Comparison of ENCODE assay signal across 27 mouse cellular contexts in genomic region chr16:17151874-17152273, GRCm38 (mm10). TPM values are rescaled to one million over a fixed set of nuclear protein-coding genes. Genes with fewer than 3 reads are reported as not detected.
DNase-seq lines count a peak whose midpoint lies in the region; ATAC-seq and TF ChIP-seq lines count a peak whose summit lies in the region.
"Had no signal": no experiment of that assay in that cellular context is flagged by ENCODE, and none has a peak within 500 bp of the region (broad histone marks: within the 10 kb centered on the region; RNA-seq: fewer than 3 reads in every experiment).

No protein-coding gene starts in this region.

- H3K4me2 ChIP-seq in forebrain, embryonic 11.5 days (ENCODE audit: low read depth, low read length, severe bottlenecking), result no peak overlapping the region
- H3K4me2 ChIP-seq in forebrain, embryonic 13.5 days, result no peak overlapping the region
- no peak overlapping the region for H3K4me2 ChIP-seq in intestine, embryonic 15.5 days (replicated peaks)
- no peak overlapping the region for H3K4me2 ChIP-seq in intestine, embryonic 16.5 days (ENCODE audit: low read depth, low read length)
- H3K4me2 ChIP-seq: embryonic facial prominence, embryonic 13.5 days; heart, embryonic 12.5 days; heart, embryonic 15.5 days; hindbrain, embryonic 15.5 days had no signal

- ATAC-seq in forebrain, embryonic 11.5 days (replicated peaks; ENCODE audit: low FRiP score), result no peak
- no peak for ATAC-seq in forebrain, embryonic 13.5 days
- no peak for ATAC-seq in intestine, embryonic 15.5 days
- ATAC-seq in intestine, embryonic 16.5 days, result no peak
- ATAC-seq: forebrain, embryonic 14.5 days; forebrain, postnatal 0 days; Patski had no signal

- no peak for TF ChIP-seq EP300 in MEL (IDR thresholded peaks at IDR 0.05; ENCODE audit: low read depth in 1 of 2, low read length in 2 of 2)

- 92% methylated on average over 4 of the region's 4 CpGs for WGBS in forebrain, embryonic 11.5 days
- WGBS in forebrain, embryonic 13.5 days, result 95% methylated on average over 4 of the region's 4 CpGs
- WGBS in intestine, embryonic 15.5 days, result 95% methylated on average over 4 of the region's 4 CpGs
- WGBS in intestine, embryonic 16.5 days, result 98% methylated on average over 4 of the region's 4 CpGs
- over 99% methylated on average over 4 of the region's 4 CpGs for WGBS in small intestine, adult 2 months

- H3K27ac ChIP-seq in forebrain, embryonic 11.5 days (ENCODE audit: low read depth, low read length), result no peak overlapping the region
- H3K27ac ChIP-seq in forebrain, embryonic 13.5 days, result no peak overlapping the region
- H3K27ac ChIP-seq in intestine, embryonic 15.5 days, result 0 out of 2 replicates have a peak overlapping the region, but pooled peaks have one; percentile 78
- no peak overlapping the region for H3K27ac ChIP-seq in intestine, embryonic 16.5 days (ENCODE audit: low read length)
- H3K27ac ChIP-seq in MEL (ENCODE audit: control insufficient read depth, low read depth, low read length), result no peak overlapping the region
- H3K27ac ChIP-seq in small intestine, adult 2 months (ENCODE audit: insufficient read depth, low read depth, low read length), result peak overlapping the region; percentile 98
- H3K27ac ChIP-seq: embryonic facial prominence, embryonic 10.5 days; embryonic facial prominence, embryonic 13.5 days; gastrocnemius, adult 2 months; heart, embryonic 15.5 days; hindbrain, embryonic 15.5 days had no signal

- H3K9me3 ChIP-seq in forebrain, embryonic 11.5 days (ENCODE audit: control insufficient read depth, low read length), result no peaks in the 10 kb centered on the region
- H3K9me3 ChIP-seq in forebrain, embryonic 13.5 days (replicated peaks), result no peaks in the 10 kb centered on the region
- H3K9me3 ChIP-seq in intestine, embryonic 15.5 days, result no peaks in the 10 kb centered on the region
- no peaks in the 10 kb centered on the region for H3K9me3 ChIP-seq in intestine, embryonic 16.5 days (ENCODE audit: control insufficient read depth, low read length)
- no peaks in the 10 kb centered on the region for H3K9me3 ChIP-seq in MEL (replicated peaks; ENCODE audit: insufficient read depth, low read length)
- H3K9me3 ChIP-seq: embryonic facial prominence, embryonic 10.5 days; embryonic facial prominence, embryonic 13.5 days; heart, embryonic 12.5 days; heart, embryonic 15.5 days; hindbrain, embryonic 15.5 days had no signal

- no peak for TF ChIP-seq RAD21 in MEL (IDR thresholded peaks at IDR 0.05; ENCODE audit: low read depth, low read length)

- no peak; a peak in 1 of 4 replicates for TF ChIP-seq POLR2A in MEL (IDR thresholded peaks at IDR 0.05; ENCODE audit: control insufficient read depth in 1 of 2, insufficient read depth in 1 of 2, low read depth in 1 of 2, low read length in 2 of 2, poor library complexity in 1 of 2)
- TF ChIP-seq POLR2A in small intestine, adult 2 months (IDR thresholded peaks at IDR 0.05; ENCODE audit: low read depth, low read length), result no peak

- H3K36me3 ChIP-seq in forebrain, embryonic 11.5 days (ENCODE audit: control insufficient read depth, insufficient read depth, low read length), result 0 out of 2 replicates have a peak, but pooled peaks cover 2% of the 10 kb centered on the region
- peaks cover 43% of the 10 kb centered on the region for H3K36me3 ChIP-seq in forebrain, embryonic 13.5 days (ENCODE audit: poor library complexity, severe bottlenecking)
- peaks cover 6% of the 10 kb centered on the region; the same call in 1 of the 2 replicates for H3K36me3 ChIP-seq in intestine, embryonic 15.5 days
- H3K36me3 ChIP-seq in intestine, embryonic 16.5 days (ENCODE audit: control insufficient read depth, insufficient read depth, low read length), result no peaks in the 10 kb centered on the region
- H3K36me3 ChIP-seq in MEL (ENCODE audit: control insufficient read depth in 1 of 2, insufficient read depth in 2 of 2, low read length in 2 of 2), result peaks cover 5 to 7% of the 10 kb centered on the region in 2 experiments
- H3K36me3 ChIP-seq in small intestine, adult 2 months (ENCODE audit: control insufficient read depth, insufficient read depth, low read length), result peaks cover 20% of the 10 kb centered on the region

- H3K4me1 ChIP-seq in forebrain, embryonic 11.5 days (replicated peaks; ENCODE audit: control insufficient read depth, insufficient read depth, low read length), result peaks cover 5% of the 10 kb centered on the region; the same call in 1 of the 2 replicates
- H3K4me1 ChIP-seq in forebrain, embryonic 13.5 days, result peaks cover 16% of the 10 kb centered on the region
- H3K4me1 ChIP-seq in intestine, embryonic 15.5 days (replicated peaks), result peaks cover 15% of the 10 kb centered on the region
- H3K4me1 ChIP-seq in intestine, embryonic 16.5 days (ENCODE audit: control insufficient read depth, insufficient read depth, low read length), result peaks cover 10% of the 10 kb centered on the region
- H3K4me1 ChIP-seq in MEL (ENCODE audit: control insufficient read depth in 1 of 2, insufficient read depth in 2 of 2, low read length in 2 of 2), result peaks cover 2 to 5% of the 10 kb centered on the region in 2 experiments; a peak in 3 of 4 replicates
- peaks cover 27% of the 10 kb centered on the region for H3K4me1 ChIP-seq in small intestine, adult 2 months (ENCODE audit: control insufficient read depth, insufficient read depth, insufficient read length, low read length)

- H3K9ac ChIP-seq in forebrain, embryonic 11.5 days (ENCODE audit: low read length), result no peak overlapping the region
- no peak overlapping the region for H3K9ac ChIP-seq in forebrain, embryonic 13.5 days
- H3K9ac ChIP-seq in intestine, embryonic 15.5 days, result no peak overlapping the region
- no peak overlapping the region for H3K9ac ChIP-seq in intestine, embryonic 16.5 days (ENCODE audit: low read depth, low read length)
- H3K9ac ChIP-seq in MEL (ENCODE audit: control insufficient read depth, low read depth, low read length, poor library complexity, severe bottlenecking), result no peak overlapping the region
- H3K9ac ChIP-seq: embryonic facial prominence, embryonic 13.5 days; forebrain, postnatal 0 days; heart, embryonic 12.5 days; heart, embryonic 15.5 days; hindbrain, embryonic 15.5 days had no signal

- H3K79me2 ChIP-seq in MEL (ENCODE audit: control insufficient read depth, insufficient read depth, low read length, poor library complexity), result peaks cover 17% of the 10 kb centered on the region

- TF ChIP-seq CTCF in MEL (IDR thresholded peaks at IDR 0.05 in 2 of 3, conservative IDR thresholded peaks at IDR 0.05 in 1 of 3; ENCODE audit: control insufficient read depth in 1 of 3, insufficient read depth in 1 of 3, low read depth in 2 of 3, low read length in 3 of 3, poor library complexity in 1 of 3, severe bottlenecking in 1 of 3), result no peak
- TF ChIP-seq CTCF in small intestine, adult 2 months (IDR thresholded peaks at IDR 0.05; ENCODE audit: extremely low read depth, insufficient read length, insufficient replicate concordance, low read depth, low read length), result no peak

- H3K27me3 ChIP-seq in forebrain, embryonic 11.5 days (ENCODE audit: control insufficient read depth, insufficient read depth, low read length), result peaks cover 9% of the 10 kb centered on the region
- H3K27me3 ChIP-seq in forebrain, embryonic 13.5 days, result peaks cover 15% of the 10 kb centered on the region; the same call in 1 of the 2 replicates
- H3K27me3 ChIP-seq in intestine, embryonic 15.5 days (replicated peaks), result no peaks in the 10 kb centered on the region
- no peaks in the 10 kb centered on the region for H3K27me3 ChIP-seq in intestine, embryonic 16.5 days (replicated peaks; ENCODE audit: control insufficient read depth, insufficient read depth, low read length)
- no peaks in the 10 kb centered on the region for H3K27me3 ChIP-seq in MEL (ENCODE audit: control insufficient read depth in 1 of 2, insufficient read depth in 2 of 2, low read length in 2 of 2)
- no peaks in the 10 kb centered on the region for H3K27me3 ChIP-seq in small intestine, adult 2 months (ENCODE audit: control insufficient read depth, insufficient read depth, low read length)
- H3K27me3 ChIP-seq: heart, embryonic 12.5 days; hindbrain, embryonic 15.5 days; Patski had no signal

- peak; percentile 48 for DNase-seq in forebrain, embryonic 11.5 days (ENCODE audit: low spot score)
- no peak for DNase-seq in MEL (ENCODE audit: low read depth, low spot score)
- no peak for DNase-seq in thymus, postnatal 25 days
- DNase-seq: adrenal gland, postnatal 10 days; cerebellum, adult 11 months; cerebellum, adult 2 months; cerebellum, postnatal 10 days; cerebellum, postnatal 36 days; embryo, embryonic 11 days; forebrain, postnatal 0 days; gastrocnemius, adult 2 months; gastrocnemius, postnatal 14 days; heart, adult 18-20 months; heart, postnatal 14 days; heart, postnatal 4 days had no signal

- no peak overlapping the region for H3K4me3 ChIP-seq in forebrain, embryonic 11.5 days (ENCODE audit: low read depth, low read length)
- no peak overlapping the region for H3K4me3 ChIP-seq in forebrain, embryonic 13.5 days
- H3K4me3 ChIP-seq in intestine, embryonic 15.5 days (replicated peaks), result no peak overlapping the region
- H3K4me3 ChIP-seq in intestine, embryonic 16.5 days (ENCODE audit: low read length), result no peak overlapping the region
- no peak overlapping the region for H3K4me3 ChIP-seq in MEL (ENCODE audit: control insufficient read depth in 1 of 2, insufficient read depth in 1 of 2, low read depth in 2 of 2, low read length in 2 of 2)
- no peak overlapping the region for H3K4me3 ChIP-seq in small intestine, adult 2 months (ENCODE audit: low read depth, low read length)
- H3K4me3 ChIP-seq: embryonic facial prominence, embryonic 10.5 days; embryonic facial prominence, embryonic 13.5 days; erythroblast, embryonic 14.5 days; gastrocnemius, adult 2 months; heart, embryonic 12.5 days; heart, embryonic 15.5 days; hindbrain, embryonic 15.5 days had no signal

RNA-seq across cellular contexts. Expression of gene Ccdc116, which starts 4.8 kb away (rescaled TPM):
- polyA plus RNA-seq in forebrain, embryonic 11.5 days (2014; fragmentation: Nextera tagmentation; extraction: Ambion mirVana), result 0.61 and 0.97 TPM in 2 replicates
- polyA plus RNA-seq in forebrain, embryonic 13.5 days (2015; fragmentation: Nextera tagmentation; extraction: Ambion mirVana), result 0.53 and 0.93 TPM in 2 replicates
- polyA plus RNA-seq in intestine, embryonic 15.5 days (2015; fragmentation: Nextera tagmentation; extraction: Ambion mirVana), result 1.9 and 2.3 TPM in 2 replicates
- 3.0 and 3.1 TPM in 2 replicates for polyA plus RNA-seq in intestine, embryonic 16.5 days (2015; fragmentation: Nextera tagmentation; extraction: Ambion mirVana)
- total RNA-seq in MEL (2012; rRNA removed), result 3.4 and 4.9 TPM in 2 replicates
- 1 to 10 TPM in 1 of 2 experiments, not detected in 1; 7.9 TPM for polyA plus RNA-seq in MEL (2012; ENCODE audit: insufficient read depth in 1 of 2, insufficient read length in 2 of 2, low read depth in 1 of 2, low replicate concordance in 2 of 2, missing spikeins in 1 of 2)
- polyA plus RNA-seq in small intestine, adult 2 months (2012; rRNA removed), result 7.1 and 17.2 TPM in 2 replicates

RNA-seq across cellular contexts. Expression of gene Ydjc, which starts 7.5 kb away (rescaled TPM):
- 5.7 and 6.0 TPM in 2 replicates for polyA plus RNA-seq in forebrain, embryonic 11.5 days (2014; fragmentation: Nextera tagmentation; extraction: Ambion mirVana)
- polyA plus RNA-seq in forebrain, embryonic 13.5 days (2015; fragmentation: Nextera tagmentation; extraction: Ambion mirVana), result 11.1 and 12.8 TPM in 2 replicates
- polyA plus RNA-seq in intestine, embryonic 15.5 days (2015; fragmentation: Nextera tagmentation; extraction: Ambion mirVana), result 33.5 and 35.1 TPM in 2 replicates
- polyA plus RNA-seq in intestine, embryonic 16.5 days (2015; fragmentation: Nextera tagmentation; extraction: Ambion mirVana), result 41.0 and 41.5 TPM in 2 replicates
- 56.7 TPM in 2 replicates for total RNA-seq in MEL (2012; rRNA removed)
- 10 to 100 TPM in 1 of 2 experiments, not detected in 1; 68.5 TPM for polyA plus RNA-seq in MEL (2012; ENCODE audit: insufficient read depth in 1 of 2, insufficient read length in 2 of 2, low read depth in 1 of 2, low replicate concordance in 2 of 2, missing spikeins in 1 of 2)
- 44.4 and 69.7 TPM in 2 replicates for polyA plus RNA-seq in small intestine, adult 2 months (2012; rRNA removed)

RNA-seq across cellular contexts. Expression of gene Sdf2l1, which starts 19.7 kb away (rescaled TPM):
- polyA plus RNA-seq in forebrain, embryonic 11.5 days (2014; fragmentation: Nextera tagmentation; extraction: Ambion mirVana), result 64.9 and 68.4 TPM in 2 replicates
- 54.6 and 57.5 TPM in 2 replicates for polyA plus RNA-seq in forebrain, embryonic 13.5 days (2015; fragmentation: Nextera tagmentation; extraction: Ambion mirVana)
- 134 and 192 TPM in 2 replicates for polyA plus RNA-seq in intestine, embryonic 15.5 days (2015; fragmentation: Nextera tagmentation; extraction: Ambion mirVana)
- 173 and 203 TPM in 2 replicates for polyA plus RNA-seq in intestine, embryonic 16.5 days (2015; fragmentation: Nextera tagmentation; extraction: Ambion mirVana)
- total RNA-seq in MEL (2012; rRNA removed), result 246 and 263 TPM in 2 replicates
- 100 to 1,000 TPM in 1 of 2 experiments, not detected in 1; 249 TPM for polyA plus RNA-seq in MEL (2012; ENCODE audit: insufficient read depth in 1 of 2, insufficient read length in 2 of 2, low read depth in 1 of 2, low replicate concordance in 2 of 2, missing spikeins in 1 of 2)
- polyA plus RNA-seq in small intestine, adult 2 months (2012; rRNA removed), result 109 and 121 TPM in 2 replicates

RNA-seq across cellular contexts. Expression of gene 2610318N02Rik, which starts 26.9 kb away (rescaled TPM):
- polyA plus RNA-seq in forebrain, embryonic 11.5 days (2014; fragmentation: Nextera tagmentation; extraction: Ambion mirVana), result 104 and 111 TPM in 2 replicates
- polyA plus RNA-seq in forebrain, embryonic 13.5 days (2015; fragmentation: Nextera tagmentation; extraction: Ambion mirVana), result 64.8 and 67.9 TPM in 2 replicates
- 34.5 and 39.0 TPM in 2 replicates for polyA plus RNA-seq in intestine, embryonic 15.5 days (2015; fragmentation: Nextera tagmentation; extraction: Ambion mirVana)
- 33.8 and 41.6 TPM in 2 replicates for polyA plus RNA-seq in intestine, embryonic 16.5 days (2015; fragmentation: Nextera tagmentation; extraction: Ambion mirVana)
- 22.6 and 23.8 TPM in 2 replicates for total RNA-seq in MEL (2012; rRNA removed)
- polyA plus RNA-seq in MEL (2012; ENCODE audit: insufficient read depth in 1 of 2, insufficient read length in 2 of 2, low read depth in 1 of 2, low replicate concordance in 2 of 2, missing spikeins in 1 of 2), result 10 to 100 TPM in 1 of 2 experiments, not detected in 1; 80.6 TPM
- 3.4 and 9.1 TPM in 2 replicates for polyA plus RNA-seq in small intestine, adult 2 months (2012; rRNA removed)
- total RNA-seq: gastrocnemius, adult 2 months; gastrocnemius, postnatal 14 days; heart, adult 18-20 months had no signal

RNA-seq across cellular contexts. Expression of gene Ppil2, which starts 40.8 kb away (rescaled TPM):
- polyA plus RNA-seq in forebrain, embryonic 11.5 days (2014; fragmentation: Nextera tagmentation; extraction: Ambion mirVana), result 153 and 156 TPM in 2 replicates
- polyA plus RNA-seq in forebrain, embryonic 13.5 days (2015; fragmentation: Nextera tagmentation; extraction: Ambion mirVana), result 153 and 165 TPM in 2 replicates
- polyA plus RNA-seq in intestine, embryonic 15.5 days (2015; fragmentation: Nextera tagmentation; extraction: Ambion mirVana), result 121 and 129 TPM in 2 replicates
- 130 and 132 TPM in 2 replicates for polyA plus RNA-seq in intestine, embryonic 16.5 days (2015; fragmentation: Nextera tagmentation; extraction: Ambion mirVana)
- total RNA-seq in MEL (2012; rRNA removed), result 62.1 and 62.9 TPM in 2 replicates
- 10 to 100 TPM in 1 of 2 experiments, not detected in 1; 81.2 TPM for polyA plus RNA-seq in MEL (2012; ENCODE audit: insufficient read depth in 1 of 2, insufficient read length in 2 of 2, low read depth in 1 of 2, low replicate concordance in 2 of 2, missing spikeins in 1 of 2)
- 30.2 and 69.4 TPM in 2 replicates for polyA plus RNA-seq in small intestine, adult 2 months (2012; rRNA removed)

Comparison
In these comparisons a context has a peak if more than half of its experiments do, and no peak if none do; other contexts are left out.
1. H3K27ac ChIP-seq: peak in intestine, embryonic 15.5 days (single experiment) and small intestine, adult 2 months (single experiment); none in forebrain, embryonic 11.5 days (single experiment), forebrain, embryonic 13.5 days (single experiment), intestine, embryonic 16.5 days (single experiment) and MEL (single experiment).